Mouse (Mus musculus) cerebellum, adult 2 months (tissue): ENCODE results near the gene Slc16a6. TPM values are rescaled to one million over a fixed set of nuclear protein-coding genes. Genes with fewer than 3 reads are reported as not detected.

ENCODE experiments used
- DNase-seq, 2 experiments: peaks; one replicate each; pipeline ENCODE4 v3.0.0; 2021
- H3K27ac ChIP-seq: fragments of 200-500 bp; 2 replicates; pipeline ENCODE4 v1.5.1; 2012; ENCODE audit warnings: low read length, control low read depth, inconsistent platforms; ENCODE audit not compliant: insufficient read depth
- H3K27me3 ChIP-seq: fragments of 200-500 bp; 2 replicates; pipeline ENCODE4 v1.6.1; 2012; ENCODE audit warnings: inconsistent platforms, mild to moderate bottlenecking, low read length, moderate library complexity; ENCODE audit not compliant: control insufficient read depth, insufficient read depth
- H3K4me1 ChIP-seq: fragments of 200-500 bp; 2 replicates; pipeline ENCODE4 v1.6.1; 2011; ENCODE audit warnings: low read length; ENCODE audit not compliant: control insufficient read depth, insufficient read depth
- H3K4me3 ChIP-seq: fragments of 200-500 bp; replicated peaks from 2 replicates; pipeline ENCODE3; 2011; ENCODE audit warnings: mild to moderate bottlenecking, low read depth, low read length, control low read depth; ENCODE audit not compliant: insufficient read depth
- CTCF ChIP-seq: fragments of 200-500 bp; IDR thresholded peaks from 2 replicates; pipeline ENCODE4 v1.5.1; 2011; ENCODE audit warnings: low read depth, mild to moderate bottlenecking, control low read depth, low read length, moderate library complexity, borderline replicate concordance; ENCODE audit not compliant: insufficient read depth
- POLR2A ChIP-seq: fragments of 200-500 bp; IDR thresholded peaks from 2 replicates; pipeline ENCODE4 v1.6.1; 2011; ENCODE audit warnings: low read length, control low read depth, borderline replicate concordance; ENCODE audit not compliant: insufficient read depth
- WGBS: fragments of 180-500 bp; shearing (Covaris S2); methylation state at CpG from one replicate; pipeline ENCODE4 v1.1.7; 2018; 5-methylcytosine and 5-hydroxymethylcytosine counted together
- polyA plus RNA-seq: library from polyadenylated mRNA; depleted of rRNA; stranded (reverse); fragments of >200 nt; gene quantifications from 2 replicates; pipeline ENCODE4 v1.2.3, GENCODE M21; 2012

Gene Slc16a6
- polyA plus RNA-seq, 1 experiment = 7.9 TPM

GRCm38 (mm10) chr11:109480440-109480839 lies 7.0 kb upstream of the Slc16a6 start:
- no peak for DNase-seq
- no peaks in the 10 kb centered on the region for H3K27me3 ChIP-seq
- no peak overlapping the region for H3K4me3 ChIP-seq
- H3K4me1 ChIP-seq = no peaks in the 10 kb centered on the region; the same call in 1 of the 2 replicates
- no peak overlapping the region for H3K27ac ChIP-seq
- no peak for TF ChIP-seq POLR2A
- no peak for TF ChIP-seq CTCF
- WGBS = 81% methylated on average over 8 of the region's 8 CpGs

- no peaks in the 10 kb centered on the region for H3K27me3 ChIP-seq
- H3K4me1 ChIP-seq = no peaks in the 10 kb centered on the region
- no peak for DNase-seq
- H3K4me3 ChIP-seq = no peak overlapping the region
- 66% methylated on average over 16 of the region's 16 CpGs for WGBS
- no peak overlapping the region for H3K27ac ChIP-seq
- TF ChIP-seq POLR2A (no peak), CTCF (no peak)
These were observed 6.3 kb upstream of the Slc16a6 start for GRCm38 (mm10) chr11:109479575-109480285.

- DNase-seq = no peak
- Histone ChIP-seq H3K27ac (no peak overlapping the region), H3K27me3 (no peaks in the 10 kb centered on the region), H3K4me1 (no peaks in the 10 kb centered on the region; the same call in 1 of the 2 replicates), H3K4me3 (no peak overlapping the region)
- 70% methylated on average over 16 of the region's 16 CpGs for WGBS
- no peak for TF ChIP-seq CTCF
- TF ChIP-seq POLR2A = no peak
These were observed 4.4 kb upstream of the Slc16a6 start for GRCm38 (mm10) chr11:109477606-109478380.

- TF ChIP-seq POLR2A (no peak), CTCF (no peak)
- no peaks in the 10 kb centered on the region; the same call in 1 of the 2 replicates for H3K4me1 ChIP-seq
- DNase-seq = no peak
- H3K27me3 ChIP-seq = no peaks in the 10 kb centered on the region
- no peak overlapping the region for H3K27ac ChIP-seq
- no peak overlapping the region for H3K4me3 ChIP-seq
- WGBS = 73% methylated on average over 6 of the region's 6 CpGs
These were observed 3.3 kb upstream of the Slc16a6 start for GRCm38 (mm10) chr11:109476653-109477052.

GRCm38 (mm10) chr11:109476241-109476640 lies 2.8 kb upstream of the Slc16a6 start:
- Histone ChIP-seq H3K27me3 (no peaks in the 10 kb centered on the region), H3K4me1 (no peaks in the 10 kb centered on the region; the same call in 1 of the 2 replicates), H3K27ac (no peak overlapping the region), H3K4me3 (no peak overlapping the region)
- DNase-seq = no peak
- TF ChIP-seq POLR2A (no peak), CTCF (no peak)
- 80% methylated on average over 2 of the region's 2 CpGs for WGBS

GRCm38 (mm10) chr11:109475717-109476116 lies 2.3 kb upstream of the Slc16a6 start:
- Histone ChIP-seq H3K4me3 (no peak overlapping the region), H3K4me1 (no peaks in the 10 kb centered on the region; the same call in 1 of the 2 replicates), H3K27me3 (no peaks in the 10 kb centered on the region), H3K27ac (no peak overlapping the region)
- WGBS = 78% methylated on average over 4 of the region's 4 CpGs
- DNase-seq = peak in 1 of 2 experiments; percentile 58
- no peak for TF ChIP-seq CTCF
- TF ChIP-seq POLR2A = no peak

- no peak for DNase-seq
- Histone ChIP-seq H3K27ac (no peak overlapping the region), H3K4me3 (no peak overlapping the region), H3K4me1 (no peaks in the 10 kb centered on the region; the same call in 1 of the 2 replicates), H3K27me3 (no peaks in the 10 kb centered on the region)
- 91% methylated on average over 13 of the region's 13 CpGs for WGBS
- no peak for TF ChIP-seq CTCF
- TF ChIP-seq POLR2A = no peak
These were observed 1.4 kb upstream of the Slc16a6 start for GRCm38 (mm10) chr11:109474836-109475235.
